Mouse (Mus musculus): Measurements from ENCODE around the gene Ppp1r12a.

- TF ChIP-seq CTCF (IDR thresholded peaks at IDR 0.05; ENCODE audit: extremely low read depth, insufficient read depth, low read length) (no peak), POLR2A (IDR thresholded peaks at IDR 0.05; ENCODE audit: extremely low read depth, insufficient read depth, low read length) (no peak)
Observed at GRCm38 (mm10) chr10:108237049-108237448, 75.1 kb downstream of the Ppp1r12a start.
